Mouse (Mus musculus): ENCODE measurements around the gene Tarbp2.

The Tarbp2 gene

DNA sequence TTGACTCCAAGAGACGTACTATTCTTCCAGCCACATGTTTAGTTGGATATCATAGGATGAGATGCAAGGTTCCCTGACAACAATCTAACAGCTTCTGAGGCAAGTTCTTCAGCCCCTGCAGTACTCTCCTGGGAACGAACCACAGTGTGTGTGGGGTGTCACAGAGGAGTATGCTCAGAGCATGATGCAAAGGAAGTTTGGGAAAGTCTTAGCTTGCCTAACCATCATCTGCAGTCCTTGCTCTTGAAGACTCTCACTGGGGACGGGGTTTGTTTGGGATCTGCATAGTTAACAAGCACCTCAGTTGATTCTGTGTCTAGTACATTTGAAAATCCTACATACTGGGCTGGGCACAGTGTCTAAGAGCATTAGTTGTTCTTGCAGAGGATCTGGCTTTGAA is 9.7 kb upstream of the Tarbp2 start:
- Histone ChIP-seq H3K4me3 (replicated peaks; ENCODE audit: low read length) (no peak overlapping the region), H3K27me3 (ENCODE audit: insufficient read depth, low read length) (no peaks in the 10 kb centered on the region), H3K9me3 (ENCODE audit: low read length) (no peaks in the 10 kb centered on the region), H3K36me3 (ENCODE audit: insufficient read depth, low read length) (peaks cover 55% of the 10 kb centered on the region), H3K4me1 (replicated peaks; ENCODE audit: low read depth, low read length) (peaks cover 83% of the 10 kb centered on the region)
- TF ChIP-seq NANOG (IDR thresholded peaks at IDR 0.05; ENCODE audit: borderline replicate concordance, low read length) (no peak), POU5F1 (IDR thresholded peaks at IDR 0.05; ENCODE audit: borderline replicate concordance, low read length) (no peak), CTCF (conservative IDR thresholded peaks at IDR 0.05; ENCODE audit: low read length) (no peak)

DNA sequence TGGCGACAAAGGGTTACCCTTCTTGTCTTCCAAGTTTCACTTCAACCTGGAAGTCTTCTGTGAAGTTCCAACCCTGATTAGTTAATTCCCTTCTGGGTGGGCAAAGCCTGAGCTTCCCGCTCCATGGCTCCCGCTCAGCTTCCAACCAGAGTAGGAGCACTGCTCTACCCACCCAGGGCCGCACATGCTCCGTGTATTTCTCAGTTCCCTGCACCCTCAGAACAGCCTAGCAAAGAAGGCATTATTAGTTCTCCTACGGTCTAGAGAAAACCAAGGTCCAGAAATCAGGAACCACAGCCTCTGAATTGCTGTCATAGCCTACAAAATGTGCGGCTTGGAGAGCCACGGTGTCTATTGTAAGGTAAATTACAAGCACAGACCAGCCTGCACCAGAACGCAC is 7.9 kb upstream of the Tarbp2 start:
- TF ChIP-seq CTCF (conservative IDR thresholded peaks at IDR 0.05; ENCODE audit: low read length) (no peak), NANOG (IDR thresholded peaks at IDR 0.05; ENCODE audit: borderline replicate concordance, low read length) (no peak), POU5F1 (IDR thresholded peaks at IDR 0.05; ENCODE audit: borderline replicate concordance, low read length) (no peak)
- H3K4me1 ChIP-seq (replicated peaks; ENCODE audit: low read depth, low read length), result peaks cover 67% of the 10 kb centered on the region
- peak overlapping the region; percentile 90 for H3K4me3 ChIP-seq (replicated peaks; ENCODE audit: low read length)
- no peaks in the 10 kb centered on the region for H3K27me3 ChIP-seq (ENCODE audit: insufficient read depth, low read length)
- no peaks in the 10 kb centered on the region for H3K9me3 ChIP-seq (ENCODE audit: low read length)
- peaks cover 37% of the 10 kb centered on the region for H3K36me3 ChIP-seq (ENCODE audit: insufficient read depth, low read length)

DNA sequence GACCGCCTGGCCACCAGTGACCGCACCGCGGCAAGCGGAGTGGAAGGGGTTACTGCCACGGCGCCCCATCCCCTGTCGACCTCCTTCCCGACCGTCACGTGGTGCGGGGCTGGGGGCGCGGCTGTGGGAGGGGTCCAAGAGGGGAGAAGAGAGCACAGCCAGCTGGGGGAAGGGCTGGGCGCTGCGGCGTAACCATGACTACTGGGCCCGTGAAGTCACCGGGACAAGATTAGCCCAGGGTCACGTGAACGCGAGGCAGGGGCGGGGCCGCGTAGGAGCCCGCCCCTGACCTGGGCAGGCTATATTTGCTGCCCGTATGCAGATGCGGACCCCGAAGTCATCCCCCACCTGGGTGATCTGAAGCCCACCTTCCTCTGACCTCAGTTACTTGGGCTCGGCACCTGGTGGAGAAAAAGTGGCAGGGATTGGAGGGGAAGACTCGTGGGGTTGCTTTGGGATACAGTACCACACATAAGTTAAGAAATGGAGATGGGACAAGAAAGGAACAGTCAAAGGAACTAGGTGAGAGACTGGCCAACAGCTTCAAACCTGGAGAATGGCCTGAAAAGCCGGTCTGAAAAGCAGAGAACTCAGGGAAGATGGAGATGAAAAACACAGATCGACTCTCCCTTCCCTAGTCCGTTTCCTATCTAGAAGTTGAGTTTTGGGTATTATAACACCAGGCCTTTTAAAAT is 7.3 kb upstream of the Tarbp2 start:
- no peaks in the 10 kb centered on the region for H3K27me3 ChIP-seq (ENCODE audit: insufficient read depth, low read length)
- TF ChIP-seq NANOG (IDR thresholded peaks at IDR 0.05; ENCODE audit: borderline replicate concordance, low read length) (no peak), POU5F1 (IDR thresholded peaks at IDR 0.05; ENCODE audit: borderline replicate concordance, low read length) (no peak), CTCF (conservative IDR thresholded peaks at IDR 0.05; ENCODE audit: low read length) (no peak)
- peaks cover 31% of the 10 kb centered on the region for H3K36me3 ChIP-seq (ENCODE audit: insufficient read depth, low read length)
- peaks cover 67% of the 10 kb centered on the region for H3K4me1 ChIP-seq (replicated peaks; ENCODE audit: low read depth, low read length)
- peak overlapping the region; percentile 90 for H3K4me3 ChIP-seq (replicated peaks; ENCODE audit: low read length)
- no peaks in the 10 kb centered on the region for H3K9me3 ChIP-seq (ENCODE audit: low read length)

- peaks cover 25% of the 10 kb centered on the region for H3K36me3 ChIP-seq (ENCODE audit: insufficient read depth, low read length)
- H3K9me3 ChIP-seq (ENCODE audit: low read length), result no peaks in the 10 kb centered on the region
- H3K4me1 ChIP-seq (replicated peaks; ENCODE audit: low read depth, low read length), result peaks cover 69% of the 10 kb centered on the region
- TF ChIP-seq NANOG (IDR thresholded peaks at IDR 0.05; ENCODE audit: borderline replicate concordance, low read length), result no peak
- no peak for TF ChIP-seq POU5F1 (IDR thresholded peaks at IDR 0.05; ENCODE audit: borderline replicate concordance, low read length)
- no peak for TF ChIP-seq CTCF (conservative IDR thresholded peaks at IDR 0.05; ENCODE audit: low read length)
- H3K4me3 ChIP-seq (replicated peaks; ENCODE audit: low read length), result peak overlapping the region; percentile 90; the same call in 1 of the 2 replicates
- no peaks in the 10 kb centered on the region for H3K27me3 ChIP-seq (ENCODE audit: insufficient read depth, low read length)
These were observed 6.6 kb upstream of the Tarbp2 start for GRCm38 (mm10) chr15:102511285-102511833.

- Histone ChIP-seq H3K36me3 (ENCODE audit: insufficient read depth, low read length) (peaks cover 18% of the 10 kb centered on the region), H3K9me3 (ENCODE audit: low read length) (no peaks in the 10 kb centered on the region), H3K4me1 (replicated peaks; ENCODE audit: low read depth, low read length) (peaks cover 67% of the 10 kb centered on the region), H3K4me3 (replicated peaks; ENCODE audit: low read length) (peak overlapping the region; percentile 32), H3K27me3 (ENCODE audit: insufficient read depth, low read length) (no peaks in the 10 kb centered on the region)
- no peak for TF ChIP-seq POU5F1 (IDR thresholded peaks at IDR 0.05; ENCODE audit: borderline replicate concordance, low read length)
- no peak for TF ChIP-seq CTCF (conservative IDR thresholded peaks at IDR 0.05; ENCODE audit: low read length)
- no peak for TF ChIP-seq NANOG (IDR thresholded peaks at IDR 0.05; ENCODE audit: borderline replicate concordance, low read length)
These were observed 6.0 kb upstream of the Tarbp2 start for GRCm38 (mm10) chr15:102512010-102512409.

DNA sequence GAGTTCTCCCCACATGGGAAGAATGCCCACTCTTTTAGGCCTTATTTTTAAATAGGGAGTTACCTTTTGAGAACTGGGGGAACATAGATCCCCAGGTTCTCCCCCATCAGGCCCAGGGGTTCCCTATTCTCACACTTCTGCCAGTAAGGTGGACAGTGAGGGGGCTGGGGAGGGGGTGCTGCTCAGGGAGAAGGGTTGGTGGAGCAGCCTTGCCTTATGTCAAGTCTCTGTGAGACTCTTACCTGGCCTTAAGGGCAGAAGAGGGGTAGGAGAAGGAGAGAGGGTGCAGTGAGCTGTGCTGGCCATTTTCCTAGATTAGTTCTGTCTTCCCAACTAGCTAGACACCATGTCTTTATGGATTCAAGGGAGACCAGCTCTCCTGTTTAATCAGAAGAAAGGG is 5.5 kb upstream of the Tarbp2 start:
- peaks cover 67% of the 10 kb centered on the region for H3K4me1 ChIP-seq (replicated peaks; ENCODE audit: low read depth, low read length)
- TF ChIP-seq NANOG (IDR thresholded peaks at IDR 0.05; ENCODE audit: borderline replicate concordance, low read length), result no peak
- H3K4me3 ChIP-seq (replicated peaks; ENCODE audit: low read length), result no peak overlapping the region
- H3K27me3 ChIP-seq (ENCODE audit: insufficient read depth, low read length), result no peaks in the 10 kb centered on the region
- H3K9me3 ChIP-seq (ENCODE audit: low read length), result no peaks in the 10 kb centered on the region
- H3K36me3 ChIP-seq (ENCODE audit: insufficient read depth, low read length), result peaks cover 15% of the 10 kb centered on the region

DNA sequence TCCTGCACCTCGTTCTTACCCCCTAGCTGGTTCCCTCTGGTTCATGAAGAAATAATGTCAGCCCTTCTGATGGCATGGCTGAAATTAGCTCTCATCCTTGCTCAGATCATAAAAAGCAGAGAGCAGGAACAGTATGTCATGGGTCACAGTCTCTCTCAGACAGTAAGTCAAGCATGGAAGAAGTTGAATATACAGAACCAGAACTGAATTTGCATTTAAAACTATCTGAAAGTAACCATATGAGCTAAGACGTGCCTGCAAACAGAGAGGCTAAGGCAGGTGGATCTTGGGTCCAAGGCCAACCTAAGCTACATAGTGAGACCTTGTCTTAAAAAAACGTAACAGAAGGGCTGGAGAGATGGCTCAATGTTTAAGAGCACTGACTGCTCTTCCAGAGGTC is 5.0 kb upstream of the Tarbp2 start:
- no peaks in the 10 kb centered on the region for H3K27me3 ChIP-seq (ENCODE audit: insufficient read depth, low read length)
- H3K9me3 ChIP-seq (ENCODE audit: low read length), result no peaks in the 10 kb centered on the region
- peaks cover 64% of the 10 kb centered on the region for H3K4me1 ChIP-seq (replicated peaks; ENCODE audit: low read depth, low read length)
- TF ChIP-seq NANOG (IDR thresholded peaks at IDR 0.05; ENCODE audit: borderline replicate concordance, low read length) (no peak), CTCF (conservative IDR thresholded peaks at IDR 0.05; ENCODE audit: low read length) (no peak), POU5F1 (IDR thresholded peaks at IDR 0.05; ENCODE audit: borderline replicate concordance, low read length) (no peak)
- H3K36me3 ChIP-seq (ENCODE audit: insufficient read depth, low read length), result peaks cover 11% of the 10 kb centered on the region
- H3K4me3 ChIP-seq (replicated peaks; ENCODE audit: low read length), result no peak overlapping the region

DNA sequence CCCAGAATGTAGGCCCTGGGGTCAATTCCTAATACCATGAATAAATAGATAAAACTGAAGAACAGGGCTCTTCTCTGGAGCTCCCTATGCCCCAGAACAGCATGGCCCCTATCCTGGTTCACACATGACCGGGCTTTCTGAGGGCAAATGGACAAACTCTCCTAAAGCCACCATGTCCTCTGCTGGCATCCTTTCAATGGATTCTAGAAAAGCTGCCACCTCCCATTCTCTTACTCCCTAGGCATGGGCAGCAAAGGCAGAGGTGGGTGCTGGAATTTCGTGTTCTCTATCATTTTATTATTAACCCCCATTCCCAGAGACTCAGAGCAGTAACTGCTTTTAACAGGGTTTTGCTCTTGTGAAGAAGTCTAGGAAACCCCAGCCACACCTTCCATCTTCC is 2.7 kb upstream of the Tarbp2 start:
- Histone ChIP-seq H3K36me3 (ENCODE audit: insufficient read depth, low read length) (peaks cover 9% of the 10 kb centered on the region), H3K4me3 (replicated peaks; ENCODE audit: low read length) (peak overlapping the region; percentile 86; the same call in 1 of the 2 replicates), H3K4me1 (replicated peaks; ENCODE audit: low read depth, low read length) (peaks cover 58% of the 10 kb centered on the region), H3K9me3 (ENCODE audit: low read length) (no peaks in the 10 kb centered on the region), H3K27me3 (ENCODE audit: insufficient read depth, low read length) (no peaks in the 10 kb centered on the region)
- no peak for TF ChIP-seq CTCF (conservative IDR thresholded peaks at IDR 0.05; ENCODE audit: low read length)
- TF ChIP-seq POU5F1 (IDR thresholded peaks at IDR 0.05; ENCODE audit: borderline replicate concordance, low read length), result no peak
- no peak for TF ChIP-seq NANOG (IDR thresholded peaks at IDR 0.05; ENCODE audit: borderline replicate concordance, low read length)

- Histone ChIP-seq H3K4me3 (replicated peaks; ENCODE audit: low read length) (peak overlapping the region; percentile 86), H3K27me3 (ENCODE audit: insufficient read depth, low read length) (no peaks in the 10 kb centered on the region), H3K36me3 (ENCODE audit: insufficient read depth, low read length) (peaks cover 14% of the 10 kb centered on the region), H3K9me3 (ENCODE audit: low read length) (no peaks in the 10 kb centered on the region), H3K4me1 (replicated peaks; ENCODE audit: low read depth, low read length) (peaks cover 62% of the 10 kb centered on the region)
- TF ChIP-seq POU5F1 (IDR thresholded peaks at IDR 0.05; ENCODE audit: borderline replicate concordance, low read length) (no peak), CTCF (conservative IDR thresholded peaks at IDR 0.05; ENCODE audit: low read length) (no peak), NANOG (IDR thresholded peaks at IDR 0.05; ENCODE audit: borderline replicate concordance, low read length) (no peak)
These were observed 2.2 kb upstream of the Tarbp2 start for GRCm38 (mm10) chr15:102515791-102516190.

All from E14TG2a.4 (cell line).